Mouse (Mus musculus) spleen, adult 2 months (tissue): ENCODE data around the gene Olfr774.

Experiments
- CTCF ChIP-seq: fragments of 200-500 bp; IDR thresholded peaks from 2 replicates; pipeline ENCODE4 v1.5.1; 2011; ENCODE audit warnings: mild to moderate bottlenecking, inconsistent platforms; ENCODE audit not compliant: insufficient read depth, insufficient read length, insufficient replicate concordance; ENCODE audit errors: extremely low read depth
- POLR2A ChIP-seq: fragments of 200-500 bp; IDR thresholded peaks from 2 replicates; pipeline ENCODE4 v1.6.1; 2011; ENCODE audit warnings: low read depth, low read length, inconsistent platforms

- TF ChIP-seq CTCF (no peak), POLR2A (no peak)
These were observed 22.8 kb downstream of the Olfr774 start, which contains the start of gene Olfr776 for GRCm38 (mm10) chr10:129258827-129259226.
